Mouse (Mus musculus) heart, adult 2 months (tissue): ENCODE measurements at regions not wholly inside any gene's neighbourhood (a gene's known extent, or its start where the extent isn't known, plus 50 kb on each side); places are given as distances from the start of the nearest gene placed in this dataset.

ENCODE experiments used
- DNase-seq, 2 experiments: peaks; one replicate each; pipeline ENCODE4 v3.0.0; 2021
- H3K27ac ChIP-seq: fragments of 200-600 bp; 2 replicates; pipeline ENCODE4 v1.8.1; 2022
- H3K27me3 ChIP-seq: fragments of 200-500 bp; 2 replicates; pipeline ENCODE4 v1.6.1; 2012; ENCODE audit warnings: mild to moderate bottlenecking, low read length, inconsistent platforms, mixed read lengths; ENCODE audit not compliant: control insufficient read depth, insufficient read depth
- H3K36me3 ChIP-seq: fragments of 200-500 bp; 2 replicates; pipeline ENCODE4 v1.6.1; 2012; ENCODE audit warnings: low read length, inconsistent platforms; ENCODE audit not compliant: control insufficient read depth, insufficient read depth
- H3K4me1 ChIP-seq: fragments of 200-500 bp; 2 replicates; pipeline ENCODE4 v1.6.1; 2011; ENCODE audit warnings: low read length; ENCODE audit not compliant: control insufficient read depth, insufficient read depth
- H3K4me3 ChIP-seq: fragments of 200-600 bp; 2 replicates; pipeline ENCODE4 v1.8.1; 2022
- H3K79me2 ChIP-seq: fragments of 200-500 bp; replicated peaks from 2 replicates; pipeline ENCODE4 v1.6.1; 2012; ENCODE audit warnings: mild to moderate bottlenecking, inconsistent platforms, low read length, moderate library complexity, mixed read lengths; ENCODE audit not compliant: control insufficient read depth, insufficient read depth
- H3K9ac ChIP-seq: fragments of 200-500 bp; 2 replicates; pipeline ENCODE4 v1.6.1; 2012; ENCODE audit warnings: low read depth, mild to moderate bottlenecking, control low read depth, inconsistent platforms, low read length, mixed read lengths
- CTCF ChIP-seq: fragments of 200-600 bp; IDR thresholded peaks from 2 replicates; pipeline ENCODE4 v1.8.1; 2022; ENCODE audit warnings: antibody characterized with exemption, mild to moderate bottlenecking, moderate library complexity
- EP300 ChIP-seq: fragments of 200-500 bp; IDR thresholded peaks from 2 replicates; pipeline ENCODE4 v1.6.1; 2011; ENCODE audit warnings: low read depth, low read length, control low read depth; ENCODE audit not compliant: insufficient read depth
- POLR2A ChIP-seq: fragments of 200-500 bp; IDR thresholded peaks from 2 replicates; pipeline ENCODE4 v1.6.1; 2011; ENCODE audit warnings: mild to moderate bottlenecking, low read depth, low read length, control low read depth; ENCODE audit not compliant: insufficient read depth
- WGBS: fragments of 180-500 bp; shearing (Covaris S2); methylation state at CpG from one replicate; pipeline ENCODE4 v1.1.7; 2018; 5-methylcytosine and 5-hydroxymethylcytosine counted together
- intact Hi-C: fragments of 180-260 bp; cut with DNase I; formaldehyde crosslinking; loops from one replicate; pipeline ENCODE4 v1.15.1; 2025

- H3K79me2 ChIP-seq = no peaks in the 10 kb centered on the region
- H3K36me3 ChIP-seq = no peaks in the 10 kb centered on the region
- TF ChIP-seq CTCF = no peak
- TF ChIP-seq EP300 = no peak
- no peak for TF ChIP-seq POLR2A
- no peak for DNase-seq
- no peak overlapping the region for H3K9ac ChIP-seq
- 80% methylated on average over 4 of the region's 4 CpGs for WGBS
- H3K4me3 ChIP-seq = no peak overlapping the region
- no peaks in the 10 kb centered on the region for H3K27me3 ChIP-seq
- no peak overlapping the region for H3K27ac ChIP-seq
- intact Hi-C loops = loop anchor here (10.0 kb wide), 1 partner anchor 323 kb away; no protein-coding TSS in a partner anchor
- peaks cover 12% of the 10 kb centered on the region; the same call in 1 of the 2 replicates for H3K4me1 ChIP-seq
Observed at GRCm38 (mm10) chr11:32948132-32948531, 123.7 kb upstream of the Smim23 start.

GRCm38 (mm10) chr11:32946481-32947001 lies 122.1 kb upstream of the Smim23 start:
- peak; percentile 55 to 82 for DNase-seq
- Histone ChIP-seq H3K27me3 (no peaks in the 10 kb centered on the region), H3K79me2 (no peaks in the 10 kb centered on the region), H3K4me3 (no peak overlapping the region), H3K36me3 (no peaks in the 10 kb centered on the region), H3K9ac (no peak overlapping the region), H3K27ac (peak overlapping the region; percentile 76), H3K4me1 (peaks cover 12% of the 10 kb centered on the region; the same call in 1 of the 2 replicates)
- TF ChIP-seq EP300 (0 out of 2 replicates have a peak, but pooled peaks have one; percentile 53), CTCF (no peak), POLR2A (no peak)
- intact Hi-C loops = loop anchor here (10.0 kb wide), 1 partner anchor 322 kb away; no protein-coding TSS in a partner anchor
- 4% methylated on average over 3 of the region's 3 CpGs for WGBS

GRCm38 (mm10) chr11:32945071-32945470 lies 120.7 kb upstream of the Smim23 start:
- Histone ChIP-seq H3K79me2 (no peaks in the 10 kb centered on the region), H3K4me3 (no peak overlapping the region), H3K36me3 (no peaks in the 10 kb centered on the region), H3K4me1 (peaks cover 13% of the 10 kb centered on the region; the same call in 1 of the 2 replicates), H3K27me3 (no peaks in the 10 kb centered on the region), H3K9ac (no peak overlapping the region), H3K27ac (no peak overlapping the region)
- TF ChIP-seq POLR2A (no peak), CTCF (no peak), EP300 (no peak)
- intact Hi-C loops = loop anchor here (10.0 kb wide), 1 partner anchor 320 kb away; no protein-coding TSS in a partner anchor
- 77% methylated on average over 2 of the region's 2 CpGs for WGBS
- no peak for DNase-seq

- 59% methylated on average over 5 of the region's 5 CpGs for whole genome bisulfite sequencing
- DNase-seq = peak in 1 of 2 experiments; percentile 69
- no peak for TF ChIP-seq EP300
- TF ChIP-seq POLR2A = no peak
- no peak for TF ChIP-seq CTCF
- H3K79me2 ChIP-seq = no peaks in the 10 kb centered on the region
- H3K4me1 ChIP-seq = peaks cover 8% of the 10 kb centered on the region; the same call in 1 of the 2 replicates
- no peak overlapping the region for H3K9ac ChIP-seq
- H3K4me3 ChIP-seq = no peak overlapping the region
- H3K36me3 ChIP-seq = no peaks in the 10 kb centered on the region
- H3K27me3 ChIP-seq = no peaks in the 10 kb centered on the region
- no peak overlapping the region for H3K27ac ChIP-seq
- intact Hi-C loops = loop anchor here (10.0 kb wide), 1 partner anchor 317 kb away; no protein-coding TSS in a partner anchor
Observed at GRCm38 (mm10) chr11:32941331-32942009, 117.1 kb upstream of the Smim23 start.

- TF ChIP-seq EP300 (no peak), POLR2A (no peak), CTCF (no peak)
- 77% methylated on average over 1 of the region's 1 CpGs for WGBS
- H3K4me3 ChIP-seq = no peak overlapping the region
- H3K4me1 ChIP-seq = peaks cover 2% of the 10 kb centered on the region; the same call in 1 of the 2 replicates
- intact Hi-C loops = no loop called here
- no peak for DNase-seq
- H3K36me3 ChIP-seq = no peaks in the 10 kb centered on the region
- H3K79me2 ChIP-seq = no peaks in the 10 kb centered on the region
- H3K27ac ChIP-seq = no peak overlapping the region
- H3K27me3 ChIP-seq = no peaks in the 10 kb centered on the region
- H3K9ac ChIP-seq = no peak overlapping the region
Observed at GRCm38 (mm10) chr11:32939102-32939501, 114.7 kb upstream of the Smim23 start.

- intact Hi-C loops = no loop called here
- DNase-seq = no peak
- H3K4me1 ChIP-seq = peaks cover 1% of the 10 kb centered on the region; the same call in 1 of the 2 replicates
- H3K79me2 ChIP-seq = no peaks in the 10 kb centered on the region
- no peak overlapping the region for H3K4me3 ChIP-seq
- no peak overlapping the region for H3K27ac ChIP-seq
- H3K9ac ChIP-seq = no peak overlapping the region
- TF ChIP-seq CTCF (no peak), POLR2A (no peak), EP300 (no peak)
- H3K27me3 ChIP-seq = no peaks in the 10 kb centered on the region
- H3K36me3 ChIP-seq = no peaks in the 10 kb centered on the region
- WGBS = 35% methylated on average over 1 of the region's 1 CpGs
Observed at GRCm38 (mm10) chr11:32937167-32937566, 112.8 kb upstream of the Smim23 start.
